Mouse (Mus musculus): ENCODE measurements around the gene Gpr26. TPM values are rescaled to one million over a fixed set of nuclear protein-coding genes. Genes with fewer than 3 reads are reported as not detected.

The Gpr26 gene
- polyA plus RNA-seq, 1 experiment from 2014 or later = not detected

- no peak overlapping the region for H3K9ac ChIP-seq (replicated peaks; ENCODE audit: low read length)
- no peaks in the 10 kb centered on the region for H3K27me3 ChIP-seq (ENCODE audit: insufficient read depth, low read length)
- no peak overlapping the region for H3K27ac ChIP-seq (ENCODE audit: low read length)
- no peaks in the 10 kb centered on the region for H3K36me3 ChIP-seq (ENCODE audit: insufficient read depth, low read length)
- 20% methylated on average over 3 of the region's 3 CpGs for WGBS
- no peaks in the 10 kb centered on the region for H3K9me3 ChIP-seq (ENCODE audit: low read length)
- no peak for ATAC-seq (ENCODE audit: low FRiP score, low TSS enrichment)
- no peak overlapping the region for H3K4me3 ChIP-seq (ENCODE audit: low read length)
- no peaks in the 10 kb centered on the region for H3K4me1 ChIP-seq (ENCODE audit: insufficient read depth, low read length)
- H3K4me2 ChIP-seq (replicated peaks; ENCODE audit: low read depth, low read length) = no peak overlapping the region
Observed at GRCm38 (mm10) chr7:132015193-132015592, 48.9 kb downstream of the Gpr26 start.

GRCm38 (mm10) chr7:132015933-132016332 lies 49.7 kb downstream of the Gpr26 start:
- no peak overlapping the region for H3K4me3 ChIP-seq (ENCODE audit: low read length)
- ATAC-seq (ENCODE audit: low FRiP score, low TSS enrichment) = no peak
- H3K36me3 ChIP-seq (ENCODE audit: insufficient read depth, low read length) = no peaks in the 10 kb centered on the region
- no peaks in the 10 kb centered on the region for H3K9me3 ChIP-seq (ENCODE audit: low read length)
- no peak overlapping the region for H3K9ac ChIP-seq (replicated peaks; ENCODE audit: low read length)
- no peak overlapping the region for H3K27ac ChIP-seq (ENCODE audit: low read length)
- no peaks in the 10 kb centered on the region for H3K4me1 ChIP-seq (ENCODE audit: insufficient read depth, low read length)
- no peaks in the 10 kb centered on the region for H3K27me3 ChIP-seq (ENCODE audit: insufficient read depth, low read length)
- no peak overlapping the region for H3K4me2 ChIP-seq (replicated peaks; ENCODE audit: low read depth, low read length)
- 80% methylated on average over 3 of the region's 3 CpGs for WGBS

DNA sequence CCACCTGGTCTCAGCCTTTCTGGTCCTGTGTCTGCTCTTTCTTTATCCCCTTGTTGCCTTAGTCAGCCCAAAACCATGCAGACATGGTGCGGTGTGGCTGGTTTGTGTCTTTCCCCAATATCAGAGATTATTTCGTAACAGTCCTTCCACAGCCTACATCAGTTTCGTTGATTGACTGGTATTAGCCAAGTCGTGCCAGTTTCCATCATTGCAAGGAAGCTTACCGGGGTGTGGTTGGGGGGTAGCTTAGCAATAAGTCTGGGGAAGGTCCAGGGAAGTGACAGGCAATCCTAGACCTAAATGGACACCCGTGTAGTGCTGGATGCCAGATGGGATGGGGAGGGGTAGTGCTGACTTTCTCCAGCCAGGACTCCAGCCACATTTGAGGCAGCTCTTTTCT lies 59.3 kb downstream of the Gpr26 start:
- no peaks in the 10 kb centered on the region for H3K36me3 ChIP-seq (ENCODE audit: insufficient read depth, low read length)
- no peak overlapping the region for H3K4me3 ChIP-seq (ENCODE audit: low read length)
- no peaks in the 10 kb centered on the region for H3K4me1 ChIP-seq (ENCODE audit: insufficient read depth, low read length)
- H3K27me3 ChIP-seq (ENCODE audit: insufficient read depth, low read length) = no peaks in the 10 kb centered on the region
- H3K9me3 ChIP-seq (ENCODE audit: low read length) = no peaks in the 10 kb centered on the region
- 71% methylated on average over 6 of the region's 6 CpGs for WGBS
- no peak overlapping the region for H3K4me2 ChIP-seq (replicated peaks; ENCODE audit: low read depth, low read length)
- no peak overlapping the region for H3K9ac ChIP-seq (replicated peaks; ENCODE audit: low read length)
- ATAC-seq (ENCODE audit: low FRiP score, low TSS enrichment) = no peak
- H3K27ac ChIP-seq (ENCODE audit: low read length) = no peak overlapping the region

GRCm38 (mm10) chr7:132026671-132027070 lies 60.4 kb downstream of the Gpr26 start:
- no peak overlapping the region for H3K27ac ChIP-seq (ENCODE audit: low read length)
- no peaks in the 10 kb centered on the region for H3K36me3 ChIP-seq (ENCODE audit: insufficient read depth, low read length)
- 49% methylated on average over 6 of the region's 6 CpGs for WGBS
- H3K4me2 ChIP-seq (replicated peaks; ENCODE audit: low read depth, low read length) = no peak overlapping the region
- no peak overlapping the region for H3K9ac ChIP-seq (replicated peaks; ENCODE audit: low read length)
- H3K27me3 ChIP-seq (ENCODE audit: insufficient read depth, low read length) = no peaks in the 10 kb centered on the region
- no peak for ATAC-seq (ENCODE audit: low FRiP score, low TSS enrichment)
- H3K9me3 ChIP-seq (ENCODE audit: low read length) = no peaks in the 10 kb centered on the region
- no peaks in the 10 kb centered on the region for H3K4me1 ChIP-seq (ENCODE audit: insufficient read depth, low read length)
- H3K4me3 ChIP-seq (ENCODE audit: low read length) = no peak overlapping the region

GRCm38 (mm10) chr7:132031940-132032531 lies 65.8 kb downstream of the Gpr26 start:
- WGBS = 37% methylated on average over 6 of the region's 6 CpGs

More at GRCm38 (mm10) chr7:132031940-132032531, 65.8 kb downstream of the Gpr26 start:
- no peak overlapping the region for H3K27ac ChIP-seq (ENCODE audit: low read length)
- H3K4me2 ChIP-seq (replicated peaks; ENCODE audit: low read depth, low read length) = no peak overlapping the region
- H3K4me1 ChIP-seq (ENCODE audit: insufficient read depth, low read length) = no peaks in the 10 kb centered on the region
- H3K4me3 ChIP-seq (ENCODE audit: low read length) = no peak overlapping the region
- no peaks in the 10 kb centered on the region for H3K9me3 ChIP-seq (ENCODE audit: low read length)
- ATAC-seq (ENCODE audit: low FRiP score, low TSS enrichment) = no peak
- H3K27me3 ChIP-seq (ENCODE audit: insufficient read depth, low read length) = no peaks in the 10 kb centered on the region
- no peak overlapping the region for H3K9ac ChIP-seq (replicated peaks; ENCODE audit: low read length)
- no peaks in the 10 kb centered on the region for H3K36me3 ChIP-seq (ENCODE audit: insufficient read depth, low read length)

Other genes starting within 250 kb of the Gpr26 start
- 2.9 and 3.9 TPM in 2 replicates for gene Cpxm2, start 188.3 kb downstream of the Gpr26 start, polyA plus RNA-seq (2015; fragmentation: Nextera tagmentation; extraction: Ambion mirVana)